Mouse (Mus musculus): ENCODE data around the gene Map2k6. TPM values are rescaled to one million over a fixed set of nuclear protein-coding genes. Genes with fewer than 3 reads are reported as not detected.

Map2k6 gene
- total and polyA plus RNA-seq, 3 experiments = 0.33 TPM; not detected in 2

GRCm38 (mm10) chr11:110380310-110380668 lies 18.6 kb upstream of the Map2k6 start:
- no peak for ATAC-seq (ENCODE audit: extremely low read depth, insufficient number of reproducible peaks, low FRiP score, poor library complexity, severe bottlenecking)
- H3K4me3 ChIP-seq (ENCODE audit: low read depth, low read length) = no peak overlapping the region

GRCm38 (mm10) chr11:110385487-110385886 lies 13.4 kb upstream of the Map2k6 start:
- no peaks in the 10 kb centered on the region for H3K27me3 ChIP-seq (ENCODE audit: insufficient read depth, low read length)
- H3K4me3 ChIP-seq (ENCODE audit: low read depth, low read length) = no peak overlapping the region
- H3K9me3 ChIP-seq (replicated peaks) = peaks cover 30% of the 10 kb centered on the region
- TF ChIP-seq CTCF (IDR thresholded peaks at IDR 0.05; ENCODE audit: low read depth, low read length) (no peak), POLR2AphosphoS5 (IDR thresholded peaks at IDR 0.05; ENCODE audit: insufficient replicate concordance, low read depth, low read length) (no peak), TAL1 (conservative IDR thresholded peaks at IDR 0.05; ENCODE audit: low read depth, low read length) (no peak), GATA1 (IDR thresholded peaks at IDR 0.05; ENCODE audit: borderline replicate concordance, low read length) (no peak), GATA2 (IDR thresholded peaks at IDR 0.05; ENCODE audit: borderline replicate concordance, low read depth, low read length) (no peak)
- ATAC-seq (ENCODE audit: extremely low read depth, insufficient number of reproducible peaks, low FRiP score, poor library complexity, severe bottlenecking) (no peak), DNase-seq (ENCODE audit: low spot score) (no peak)
- no peaks in the 10 kb centered on the region for H3K36me3 ChIP-seq (replicated peaks)
- no peaks in the 10 kb centered on the region for H3K4me1 ChIP-seq (ENCODE audit: insufficient read depth, low read depth, low read length)

More at GRCm38 (mm10) chr11:110380310-110380668, 18.6 kb upstream of the Map2k6 start:
- Histone ChIP-seq H3K36me3 (replicated peaks) (no peaks in the 10 kb centered on the region), H3K27me3 (ENCODE audit: insufficient read depth, low read length) (no peaks in the 10 kb centered on the region), H3K9me3 (replicated peaks) (peaks cover 38% of the 10 kb centered on the region), H3K4me1 (ENCODE audit: insufficient read depth, low read depth, low read length) (no peaks in the 10 kb centered on the region)
- DNase-seq (ENCODE audit: low spot score) = no peak
- no peak for TF ChIP-seq GATA1 (IDR thresholded peaks at IDR 0.05; ENCODE audit: borderline replicate concordance, low read length)
- TF ChIP-seq GATA2 (IDR thresholded peaks at IDR 0.05; ENCODE audit: borderline replicate concordance, low read depth, low read length) = no peak
- no peak for TF ChIP-seq POLR2AphosphoS5 (IDR thresholded peaks at IDR 0.05; ENCODE audit: insufficient replicate concordance, low read depth, low read length)
- no peak for TF ChIP-seq CTCF (IDR thresholded peaks at IDR 0.05; ENCODE audit: low read depth, low read length)
- no peak for TF ChIP-seq TAL1 (conservative IDR thresholded peaks at IDR 0.05; ENCODE audit: low read depth, low read length)

GRCm38 (mm10) chr11:110392763-110393162 lies 6.2 kb upstream of the Map2k6 start:
- Histone ChIP-seq H3K27me3 (ENCODE audit: insufficient read depth, low read length) (no peaks in the 10 kb centered on the region), H3K36me3 (replicated peaks) (no peaks in the 10 kb centered on the region), H3K4me1 (ENCODE audit: insufficient read depth, low read depth, low read length) (no peaks in the 10 kb centered on the region), H3K9me3 (replicated peaks) (peaks cover 52% of the 10 kb centered on the region), H3K4me3 (ENCODE audit: low read depth, low read length) (no peak overlapping the region)
- ATAC-seq (ENCODE audit: extremely low read depth, insufficient number of reproducible peaks, low FRiP score, poor library complexity, severe bottlenecking) = no peak
- DNase-seq (ENCODE audit: low spot score) = no peak
- no peak for TF ChIP-seq GATA2 (IDR thresholded peaks at IDR 0.05; ENCODE audit: borderline replicate concordance, low read depth, low read length)
- no peak for TF ChIP-seq POLR2AphosphoS5 (IDR thresholded peaks at IDR 0.05; ENCODE audit: insufficient replicate concordance, low read depth, low read length)
- TF ChIP-seq CTCF (IDR thresholded peaks at IDR 0.05; ENCODE audit: low read depth, low read length) = no peak
- no peak for TF ChIP-seq GATA1 (IDR thresholded peaks at IDR 0.05; ENCODE audit: borderline replicate concordance, low read length)
- no peak for TF ChIP-seq TAL1 (conservative IDR thresholded peaks at IDR 0.05; ENCODE audit: low read depth, low read length)

- TF ChIP-seq GATA2 (IDR thresholded peaks at IDR 0.05; ENCODE audit: borderline replicate concordance, low read depth, low read length) = no peak
- no peak for TF ChIP-seq POLR2AphosphoS5 (IDR thresholded peaks at IDR 0.05; ENCODE audit: insufficient replicate concordance, low read depth, low read length)
- no peak for TF ChIP-seq GATA1 (IDR thresholded peaks at IDR 0.05; ENCODE audit: borderline replicate concordance, low read length)
- TF ChIP-seq TAL1 (conservative IDR thresholded peaks at IDR 0.05; ENCODE audit: low read depth, low read length) = no peak
- no peak for TF ChIP-seq CTCF (IDR thresholded peaks at IDR 0.05; ENCODE audit: low read depth, low read length)
- no peaks in the 10 kb centered on the region for H3K36me3 ChIP-seq (replicated peaks)
- H3K27me3 ChIP-seq (ENCODE audit: insufficient read depth, low read length) = no peaks in the 10 kb centered on the region
- no peak overlapping the region for H3K4me3 ChIP-seq (ENCODE audit: low read depth, low read length)
- no peaks in the 10 kb centered on the region for H3K4me1 ChIP-seq (ENCODE audit: insufficient read depth, low read depth, low read length)
- ATAC-seq (ENCODE audit: extremely low read depth, insufficient number of reproducible peaks, low FRiP score, poor library complexity, severe bottlenecking) (no peak), DNase-seq (ENCODE audit: low spot score) (no peak)
- H3K9me3 ChIP-seq (replicated peaks) = peaks cover 58% of the 10 kb centered on the region
Observed at GRCm38 (mm10) chr11:110394788-110395452, 4.0 kb upstream of the Map2k6 start.

GRCm38 (mm10) chr11:110396085-110396484 lies 2.8 kb upstream of the Map2k6 start:
- Histone ChIP-seq H3K27me3 (ENCODE audit: insufficient read depth, low read length) (no peaks in the 10 kb centered on the region), H3K36me3 (replicated peaks) (no peaks in the 10 kb centered on the region), H3K4me1 (ENCODE audit: insufficient read depth, low read depth, low read length) (no peaks in the 10 kb centered on the region), H3K9me3 (replicated peaks) (peaks cover 55% of the 10 kb centered on the region), H3K4me3 (ENCODE audit: low read depth, low read length) (peak overlapping the region; percentile 9; the same call in 1 of the 2 replicates)
- TF ChIP-seq CTCF (IDR thresholded peaks at IDR 0.05; ENCODE audit: low read depth, low read length) (no peak), GATA2 (IDR thresholded peaks at IDR 0.05; ENCODE audit: borderline replicate concordance, low read depth, low read length) (no peak), TAL1 (conservative IDR thresholded peaks at IDR 0.05; ENCODE audit: low read depth, low read length) (no peak), GATA1 (IDR thresholded peaks at IDR 0.05; ENCODE audit: borderline replicate concordance, low read length) (no peak), POLR2AphosphoS5 (IDR thresholded peaks at IDR 0.05; ENCODE audit: insufficient replicate concordance, low read depth, low read length) (no peak)
- no peak for DNase-seq (ENCODE audit: low spot score)
- ATAC-seq (ENCODE audit: extremely low read depth, insufficient number of reproducible peaks, low FRiP score, poor library complexity, severe bottlenecking) = no peak

- no peak for DNase-seq (ENCODE audit: low spot score)
- TF ChIP-seq CTCF (IDR thresholded peaks at IDR 0.05; ENCODE audit: low read depth, low read length) (no peak), TAL1 (conservative IDR thresholded peaks at IDR 0.05; ENCODE audit: low read depth, low read length) (no peak), GATA2 (IDR thresholded peaks at IDR 0.05; ENCODE audit: borderline replicate concordance, low read depth, low read length) (no peak), GATA1 (IDR thresholded peaks at IDR 0.05; ENCODE audit: borderline replicate concordance, low read length) (no peak), POLR2AphosphoS5 (IDR thresholded peaks at IDR 0.05; ENCODE audit: insufficient replicate concordance, low read depth, low read length) (no peak)
- Histone ChIP-seq H3K36me3 (replicated peaks) (no peaks in the 10 kb centered on the region), H3K4me3 (ENCODE audit: low read depth, low read length) (no peak overlapping the region), H3K4me1 (ENCODE audit: insufficient read depth, low read depth, low read length) (no peaks in the 10 kb centered on the region), H3K9me3 (replicated peaks) (peaks cover 44% of the 10 kb centered on the region), H3K27me3 (ENCODE audit: insufficient read depth, low read length) (no peaks in the 10 kb centered on the region)
- no peak for ATAC-seq (ENCODE audit: extremely low read depth, insufficient number of reproducible peaks, low FRiP score, poor library complexity, severe bottlenecking)
Observed at GRCm38 (mm10) chr11:110399240-110400150, 573 bp downstream of the Map2k6 start.
